Mouse (Mus musculus) retina, embryonic 14.5 days (tissue): ENCODE data around the gene Wars2.

Experiments used
- DNase-seq: peaks from one replicate; pipeline ENCODE4 v3.0.0-alpha.2; 2015; ENCODE audit warnings: low spot score

Gene Wars2

DNA sequence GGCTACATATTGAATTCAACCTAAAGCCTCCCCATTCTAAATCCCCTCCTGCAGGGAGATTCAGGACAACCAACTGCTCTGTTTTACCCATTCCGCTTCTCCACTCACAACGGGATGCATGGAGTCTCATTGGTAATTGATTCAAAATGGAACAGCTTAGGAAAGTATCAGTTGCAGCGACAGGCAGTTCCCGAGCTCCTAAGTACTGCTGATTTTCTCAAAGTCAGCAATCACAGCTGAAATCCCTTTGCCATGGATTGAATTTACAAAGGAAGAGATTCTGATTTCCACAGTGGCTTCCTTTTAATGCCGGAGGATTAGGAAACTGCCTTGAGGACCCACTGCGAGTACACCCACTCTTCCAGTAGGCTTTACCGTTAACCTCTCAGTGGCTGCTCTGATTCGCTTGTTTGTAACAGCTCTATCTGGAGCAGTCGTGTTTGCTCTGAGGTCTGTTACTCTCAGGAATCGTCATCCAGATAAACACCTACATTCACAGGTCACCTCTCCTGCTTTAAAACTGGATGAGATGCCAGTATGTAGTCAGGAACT, 126.0 kb downstream of the Wars2 start:
- DNase-seq: no peak

DNA sequence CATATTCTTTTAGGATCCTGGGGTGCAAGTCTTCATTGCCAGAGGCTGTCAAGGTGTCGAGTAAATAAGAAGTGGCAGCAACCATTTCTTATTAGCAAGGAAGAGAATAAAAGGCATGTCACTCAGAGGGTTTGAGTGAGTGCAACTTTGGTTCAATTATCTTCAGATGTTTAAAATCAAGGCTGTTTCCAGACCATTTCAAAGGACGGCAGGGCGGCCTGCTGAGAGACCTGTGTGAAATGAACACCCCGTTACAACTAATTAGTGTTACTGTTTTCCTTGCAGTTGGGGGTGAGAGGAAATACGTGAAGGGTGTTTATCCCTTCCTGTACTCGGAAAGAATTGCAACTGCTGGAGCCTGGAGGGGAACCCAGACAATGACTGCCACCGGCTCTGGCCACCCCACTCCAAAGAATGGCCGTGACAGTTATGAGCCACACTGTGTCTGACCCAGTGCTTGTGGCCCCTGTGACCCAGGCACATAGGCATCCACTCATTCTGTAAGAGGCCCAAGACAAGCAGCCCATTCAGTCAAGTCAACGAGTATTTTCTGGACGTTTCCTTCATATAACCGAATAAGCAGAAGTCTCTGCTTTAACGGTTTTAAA, 137.2 kb downstream of the Wars2 start:
- no peak for DNase-seq

DNA sequence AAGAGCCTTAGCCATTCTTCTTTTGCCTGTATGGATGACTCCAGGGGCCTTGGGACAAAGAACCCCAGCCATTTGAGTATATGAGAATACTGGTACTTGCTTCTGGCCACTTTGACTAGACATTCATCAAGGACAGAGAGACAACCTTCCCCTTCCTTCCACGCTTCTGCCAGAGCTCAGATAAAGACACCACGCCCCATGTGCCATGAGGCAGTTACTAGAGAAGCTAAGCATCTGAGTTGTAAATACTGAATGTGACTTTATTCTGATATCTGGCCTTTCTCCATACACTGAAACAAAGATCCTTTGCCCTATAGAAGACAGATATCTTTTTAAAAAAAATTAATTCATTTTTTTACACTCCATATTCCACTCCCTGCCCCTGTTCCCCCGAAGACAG, 138.8 kb downstream of the Wars2 start:
- no peak for DNase-seq

DNA sequence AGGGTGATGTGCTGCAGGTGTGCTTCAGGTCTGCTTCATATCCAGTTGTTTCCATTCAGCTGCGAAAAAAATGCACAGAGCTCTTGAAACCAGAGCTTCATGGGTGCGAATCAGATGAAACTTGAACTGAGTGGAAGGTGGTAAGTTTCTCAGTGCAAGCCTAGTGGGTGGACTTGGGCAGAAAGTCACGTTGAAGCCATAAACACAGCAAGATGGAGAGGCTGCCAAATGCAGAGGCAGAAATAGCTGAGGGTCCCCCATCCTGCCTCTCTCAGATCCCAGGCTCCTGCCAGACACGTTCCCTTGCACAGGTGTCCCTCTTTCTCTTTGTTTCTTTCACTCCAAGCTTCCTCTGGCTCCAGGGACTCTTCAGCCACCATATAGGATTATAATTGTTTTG, 140.6 kb downstream of the Wars2 start:
- no peak for DNase-seq

DNA sequence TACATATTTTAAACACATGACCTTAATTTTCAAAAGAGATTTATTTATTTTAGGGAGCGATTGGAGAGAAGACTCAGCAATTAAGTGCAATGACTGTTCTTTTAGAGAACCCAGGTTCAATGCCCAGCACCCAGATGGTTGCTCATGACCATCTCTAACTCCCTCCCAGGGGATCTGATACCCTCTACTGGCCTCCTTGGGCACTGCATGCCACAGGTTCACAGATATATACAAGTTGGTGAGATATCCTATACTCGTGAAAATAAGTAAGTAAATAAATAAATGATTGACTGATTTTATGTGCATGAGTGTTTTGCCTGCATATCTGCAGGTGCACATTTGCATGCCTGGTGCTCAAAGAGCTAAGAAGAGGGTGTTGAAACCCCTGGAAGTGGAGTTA, 147.4 kb downstream of the Wars2 start:
- no peak for DNase-seq
